9 mouse cellular contexts compared by ENCODE assay signal in the genomic region with DNA sequence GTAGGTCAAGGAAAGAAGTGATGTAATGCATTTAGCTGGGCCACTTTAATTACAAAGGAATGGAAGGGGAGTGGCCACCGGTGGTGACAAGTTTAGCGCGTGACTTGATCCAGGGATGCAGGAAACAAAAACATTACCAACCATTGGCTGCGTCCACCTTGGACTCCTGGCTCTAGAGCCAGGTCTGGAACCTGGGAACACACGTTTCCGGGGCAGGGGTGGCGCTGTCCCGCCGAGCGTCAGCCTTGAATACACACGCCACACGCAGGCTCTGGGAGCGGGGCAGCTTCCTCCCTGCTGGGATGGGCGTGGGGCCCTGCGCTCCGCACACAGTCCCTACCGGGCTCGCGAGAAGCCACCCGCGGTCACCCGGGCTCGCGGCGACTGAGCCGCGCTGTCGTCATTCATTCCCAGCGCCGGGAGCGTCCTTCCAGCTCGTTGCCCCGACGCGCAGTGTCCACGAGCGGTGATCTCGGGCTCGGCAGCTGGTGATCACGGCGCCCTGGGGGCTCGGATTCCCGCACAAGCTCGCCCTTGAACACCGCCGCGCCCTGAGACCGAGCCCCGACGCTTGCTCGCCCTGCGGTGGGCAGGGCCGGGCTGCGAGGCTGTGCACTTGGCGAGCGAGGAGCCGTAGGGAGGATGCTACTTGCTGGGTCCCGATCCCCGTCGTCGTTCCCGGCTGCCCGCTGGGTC. TPM values are rescaled to one million over a fixed set of nuclear protein-coding genes. Genes with fewer than 3 reads are reported as not detected.
DNase-seq lines count a peak whose midpoint lies in the region; ATAC-seq and TF ChIP-seq lines count a peak whose summit lies in the region.
"Had no signal": no experiment of that assay in that cellular context is flagged by ENCODE, and none has a peak within 500 bp of the region (broad histone marks: within the 10 kb centered on the region; RNA-seq: fewer than 3 reads in every experiment).

A gene (plus strand): TSS at position 118 of the 696 bp plus-strand sequence.

- H3K4me1 ChIP-seq in forebrain, embryonic 15.5 days: peaks cover 32% of the 10 kb centered on the region
- H3K4me1 ChIP-seq in heart, postnatal 0 days (ENCODE audit: control insufficient read depth, insufficient read depth): no peaks in the 10 kb centered on the region; the same call in 1 of the 2 replicates
- peaks cover 10% of the 10 kb centered on the region for H3K4me1 ChIP-seq in liver, embryonic 13.5 days (replicated peaks)
- H3K4me1 ChIP-seq in stomach, embryonic 16.5 days (ENCODE audit: control insufficient read depth, insufficient read depth, low read length): peaks cover 3% of the 10 kb centered on the region; the same call in 1 of the 2 replicates

- peak; percentile 5 for DNase-seq in CD4-positive, CD25-positive, alpha-beta regulatory T cell, adult 2 months (ENCODE audit: low read depth, low spot score)
- peak; percentile 81 for DNase-seq in cerebellum, adult 11 months
- DNase-seq in heart, postnatal 0 days (ENCODE audit: low spot score): peak; percentile 48
- peak; percentile 58 to 83 for DNase-seq in kidney, postnatal 25 days
- peak; percentile 6 for DNase-seq in liver, embryonic 13.5 days

- H3K4me3 ChIP-seq in forebrain, embryonic 15.5 days: peak within 1 kb of the TSS; percentile 58
- H3K4me3 ChIP-seq in heart, postnatal 0 days (ENCODE audit: low read depth, low read length): peak within 1 kb of the TSS; percentile 69
- peak within 1 kb of the TSS; percentile 64 for H3K4me3 ChIP-seq in liver, embryonic 13.5 days (replicated peaks)
- peak within 1 kb of the TSS; percentile 1 for H3K4me3 ChIP-seq in myocyte
- peak within 1 kb of the TSS; percentile 80 for H3K4me3 ChIP-seq in stomach, embryonic 16.5 days (replicated peaks; ENCODE audit: low read length)

- no peaks in the 10 kb centered on the region for H3K9me3 ChIP-seq in forebrain, embryonic 15.5 days
- H3K9me3 ChIP-seq in heart, postnatal 0 days (replicated peaks; ENCODE audit: control insufficient read depth, low read length): no peaks in the 10 kb centered on the region
- H3K9me3 ChIP-seq in liver, embryonic 13.5 days (replicated peaks): no peaks in the 10 kb centered on the region
- H3K9me3 ChIP-seq in stomach, embryonic 16.5 days (replicated peaks; ENCODE audit: control insufficient read depth, low read length): no peaks in the 10 kb centered on the region

- H3K9ac ChIP-seq in forebrain, embryonic 15.5 days (replicated peaks): peak within 1 kb of the TSS; percentile 87
- peak within 1 kb of the TSS; percentile 80 for H3K9ac ChIP-seq in heart, postnatal 0 days (replicated peaks; ENCODE audit: low read depth, low read length)
- H3K9ac ChIP-seq in liver, embryonic 13.5 days: peak within 1 kb of the TSS; percentile 68
- H3K9ac ChIP-seq in stomach, embryonic 16.5 days (ENCODE audit: low read length): peak within 1 kb of the TSS; percentile 96

- ATAC-seq in forebrain, embryonic 15.5 days (replicated peaks): peak; percentile 93
- ATAC-seq in heart, postnatal 0 days (ENCODE audit: insufficient read depth, low read depth): peak; percentile 85
- peak; percentile 79 for ATAC-seq in liver, embryonic 13.5 days (ENCODE audit: low read depth)
- peak; percentile 96 for ATAC-seq in stomach, embryonic 16.5 days (ENCODE audit: insufficient read depth, low FRiP score)

- H3K27me3 ChIP-seq in forebrain, embryonic 15.5 days: no peaks in the 10 kb centered on the region
- peaks cover 25% of the 10 kb centered on the region for H3K27me3 ChIP-seq in heart, postnatal 0 days (ENCODE audit: control insufficient read depth, insufficient read depth, low read length)
- peaks cover 51% of the 10 kb centered on the region for H3K27me3 ChIP-seq in liver, embryonic 13.5 days
- H3K27me3 ChIP-seq in myocyte (ENCODE audit: control insufficient read depth, insufficient read depth, insufficient read length): peaks cover 17% of the 10 kb centered on the region
- H3K27me3 ChIP-seq in stomach, embryonic 16.5 days (ENCODE audit: control insufficient read depth, insufficient read depth, low read length): no peaks in the 10 kb centered on the region

- no peak within 1 kb of the TSS for H3ac ChIP-seq in myocyte (ENCODE audit: control insufficient read depth, insufficient read length)

- H3K79me2 ChIP-seq in myocyte (ENCODE audit: control insufficient read depth, insufficient read depth): no peaks in the 10 kb centered on the region

- H3K36me3 ChIP-seq in forebrain, embryonic 15.5 days: no peaks in the 10 kb centered on the region
- no peaks in the 10 kb centered on the region for H3K36me3 ChIP-seq in heart, postnatal 0 days (replicated peaks; ENCODE audit: control insufficient read depth, insufficient read depth, low read length)
- no peaks in the 10 kb centered on the region for H3K36me3 ChIP-seq in liver, embryonic 13.5 days
- no peaks in the 10 kb centered on the region for H3K36me3 ChIP-seq in myocyte (ENCODE audit: control insufficient read depth, insufficient read depth)
- no peaks in the 10 kb centered on the region for H3K36me3 ChIP-seq in stomach, embryonic 16.5 days (ENCODE audit: control insufficient read depth, insufficient read depth, low read length)
- H3K36me3 ChIP-seq: G1E had no signal

- TF ChIP-seq CTCF in heart, postnatal 0 days (IDR thresholded peaks at IDR 0.05; ENCODE audit: low read depth): peak; percentile 19; the same call in 1 of the 2 replicates

- peak within 1 kb of the TSS; percentile 90 for H3K27ac ChIP-seq in forebrain, embryonic 15.5 days (replicated peaks)
- peak within 1 kb of the TSS; percentile 79 for H3K27ac ChIP-seq in heart, postnatal 0 days (ENCODE audit: low read depth)
- peak within 1 kb of the TSS; percentile 59 for H3K27ac ChIP-seq in liver, embryonic 13.5 days
- peak within 1 kb of the TSS; percentile 95 for H3K27ac ChIP-seq in stomach, embryonic 16.5 days (ENCODE audit: low read length)

- TF ChIP-seq POLR2A in myocyte (IDR thresholded peaks at IDR 0.05; ENCODE audit: insufficient read length, low read depth): no peak

- under 1% methylated on average over 56 of the region's 63 CpGs for WGBS in forebrain, embryonic 15.5 days
- WGBS in heart, postnatal 0 days: 0% methylated on average over 62 of the region's 63 CpGs
- WGBS in liver, embryonic 13.5 days (ENCODE audit: insufficient replicate concordance): under 1% methylated on average over 63 of the region's 63 CpGs
- WGBS in stomach, embryonic 16.5 days: under 1% methylated on average over 59 of the region's 63 CpGs

- H3K4me2 ChIP-seq in forebrain, embryonic 15.5 days (replicated peaks): peak within 1 kb of the TSS; percentile 65
- peak within 1 kb of the TSS; percentile 91 for H3K4me2 ChIP-seq in heart, postnatal 0 days (ENCODE audit: low read depth, low read length)
- H3K4me2 ChIP-seq in liver, embryonic 13.5 days: peak within 1 kb of the TSS; percentile 76
- peak within 1 kb of the TSS; percentile 24 for H3K4me2 ChIP-seq in myocyte (ENCODE audit: low read depth)
- peak within 1 kb of the TSS; percentile 77 for H3K4me2 ChIP-seq in stomach, embryonic 16.5 days (ENCODE audit: low read depth, low read length)

- TF ChIP-seq EP300 in heart, postnatal 0 days (IDR thresholded peaks at IDR 0.05; ENCODE audit: low read depth): no peak

TF ChIP-seq in myocyte, 11 proteins besides CTCF, POLR2A, EP300 and RAD21:
- peak in 1 of 3 experiments; percentile 9 for TF ChIP-seq MYOG (IDR thresholded peaks at IDR 0.05; ENCODE audit: control insufficient read depth in 1 of 3, insufficient read depth in 1 of 3, insufficient read length in 2 of 3, low read depth in 2 of 3)
- no peak for TF ChIP-seq E2F4 (IDR thresholded peaks at IDR 0.05; ENCODE audit: insufficient read depth)
- no peak for TF ChIP-seq MAX (IDR thresholded peaks at IDR 0.05; ENCODE audit: low read depth)
- TF ChIP-seq CEBPB (IDR thresholded peaks at IDR 0.05; ENCODE audit: insufficient read depth, poor library complexity, severe bottlenecking): no peak
- no peak for TF ChIP-seq TCF12 (IDR thresholded peaks at IDR 0.05; ENCODE audit: insufficient read depth, poor library complexity, severe bottlenecking)
- no peak for TF ChIP-seq SRF (IDR thresholded peaks at IDR 0.05; ENCODE audit: control insufficient read depth, insufficient read length, low read depth)

RNA-seq across cellular contexts. Expression of the gene that starts here (rescaled TPM):
- 11.9 and 16.1 TPM in 2 replicates for polyA plus RNA-seq in forebrain, embryonic 15.5 days (2015; fragmentation: Nextera tagmentation; extraction: Ambion mirVana)
- total RNA-seq in heart, postnatal 0 days (2014; rRNA removed; ENCODE audit: low replicate concordance): 4.3 and 6.2 TPM in 2 replicates
- polyA plus RNA-seq in heart, postnatal 0 days (2015; fragmentation: Nextera tagmentation; extraction: Ambion mirVana): 0.45 and 0.49 TPM in 2 replicates
- polyA plus RNA-seq in liver, embryonic 13.5 days (2015; fragmentation: Nextera tagmentation; extraction: Ambion mirVana): 0.51 and 0.71 TPM in 2 replicates
- polyA plus RNA-seq in myocyte (2012; fragmentation: generic; extraction: Trizol): 0.38 TPM
- 3.2 and 3.6 TPM in 2 replicates for polyA plus RNA-seq in stomach, embryonic 16.5 days (2015; fragmentation: Nextera tagmentation; extraction: Ambion mirVana)
- polyA plus RNA-seq: G1E had no signal

Comparison
In these comparisons a context has a peak if more than half of its experiments do, and no peak if none do; other contexts are left out.
1. Peak in every context shown above with its lines: DNase-seq, ATAC-seq, H3K4me3 ChIP-seq and H3K27ac ChIP-seq.
2. Peak in DNase-seq, ATAC-seq, H3K4me3 ChIP-seq, H3K27ac ChIP-seq, H3K9ac ChIP-seq and H3K4me2 ChIP-seq in liver, embryonic 13.5 days; RNA of the gene not detected or under 1 TPM.
3. DNase-seq: peak in every context shown above with its lines; median percentile 81 in cerebellum, adult 11 months; 70 in kidney, postnatal 25 days; 48 in heart, postnatal 0 days; 6 in liver, embryonic 13.5 days; 5 in CD4-positive, CD25-positive, alpha-beta regulatory T cell, adult 2 months.
4. H3K4me2 ChIP-seq: peak in every context shown above with its lines; median percentile 91 in heart, postnatal 0 days; 77 in stomach, embryonic 16.5 days; 76 in liver, embryonic 13.5 days; 65 in forebrain, embryonic 15.5 days; 24 in myocyte.
5. H3K4me3 ChIP-seq: peak in every context shown above with its lines; median percentile 80 in stomach, embryonic 16.5 days; 69 in heart, postnatal 0 days; 64 in liver, embryonic 13.5 days; 58 in forebrain, embryonic 15.5 days; 1 in myocyte.